Mouse (Mus musculus): ENCODE measurements around the gene Pagr1a.

The Pagr1a gene

DNA sequence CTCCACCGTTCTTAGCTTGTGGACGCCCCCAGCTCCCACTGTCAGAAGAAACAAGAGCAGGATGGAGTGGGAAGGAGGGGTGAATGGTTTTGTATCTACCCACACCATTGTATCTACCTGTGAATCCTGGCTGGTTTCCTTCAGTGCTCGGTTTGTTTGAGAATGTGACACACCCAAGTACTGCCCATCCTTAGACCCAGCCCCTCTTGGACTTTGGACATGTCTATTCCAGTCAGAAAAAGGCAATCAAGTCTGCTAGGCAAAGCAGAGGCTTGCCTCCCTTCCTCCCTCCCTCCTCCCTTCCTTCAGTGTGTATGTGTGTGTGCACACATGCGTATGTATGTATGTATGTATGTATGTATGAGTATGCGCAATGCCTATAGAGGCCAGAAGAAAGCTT is 13.5 kb downstream of the Pagr1a start:
- DNase-seq (ENCODE audit: low spot score in 2 of 2): no peak

DNA sequence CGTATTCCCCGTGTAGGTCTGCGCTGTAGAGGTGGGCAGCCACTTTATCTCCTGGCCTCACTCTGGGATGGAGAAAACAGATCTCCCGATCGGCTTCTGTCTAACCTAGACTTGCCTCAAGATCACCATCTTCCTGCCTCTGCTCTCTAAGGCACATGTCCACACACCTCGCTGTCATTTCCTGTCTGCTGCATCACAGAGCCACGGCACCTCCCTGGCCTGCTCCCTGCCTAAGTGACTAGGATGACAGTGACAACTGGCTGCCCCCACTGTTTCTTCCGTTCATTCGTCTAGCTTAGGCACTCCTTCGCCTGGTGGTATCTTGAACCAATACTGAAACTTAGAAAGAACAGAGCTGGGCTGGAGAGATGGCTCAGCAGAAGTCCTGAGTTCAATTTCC is 17.6 kb downstream of the Pagr1a start:
- DNase-seq (ENCODE audit: low spot score in 2 of 2): no peak

DNA sequence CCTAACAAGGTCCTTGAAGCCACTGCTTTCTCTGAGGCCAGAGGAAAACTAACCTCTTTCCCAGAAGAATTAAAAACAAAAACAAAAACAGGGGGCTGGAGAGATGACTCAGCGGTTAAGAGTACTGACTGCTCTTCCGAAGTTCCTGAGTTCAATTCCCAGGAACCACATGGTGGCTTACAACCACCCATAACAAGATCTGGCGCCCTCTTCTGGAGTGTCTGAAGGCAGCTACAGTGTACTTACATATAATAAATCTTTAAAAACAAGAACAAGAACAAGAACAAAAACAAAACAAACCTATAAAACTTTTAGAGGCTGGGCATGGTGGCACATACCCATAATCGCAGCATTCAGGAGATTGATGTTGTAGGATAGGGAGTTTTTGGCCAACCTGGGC is 20.7 kb downstream of the Pagr1a start:
- no peak for DNase-seq (ENCODE audit: low spot score in 2 of 2)

DNA sequence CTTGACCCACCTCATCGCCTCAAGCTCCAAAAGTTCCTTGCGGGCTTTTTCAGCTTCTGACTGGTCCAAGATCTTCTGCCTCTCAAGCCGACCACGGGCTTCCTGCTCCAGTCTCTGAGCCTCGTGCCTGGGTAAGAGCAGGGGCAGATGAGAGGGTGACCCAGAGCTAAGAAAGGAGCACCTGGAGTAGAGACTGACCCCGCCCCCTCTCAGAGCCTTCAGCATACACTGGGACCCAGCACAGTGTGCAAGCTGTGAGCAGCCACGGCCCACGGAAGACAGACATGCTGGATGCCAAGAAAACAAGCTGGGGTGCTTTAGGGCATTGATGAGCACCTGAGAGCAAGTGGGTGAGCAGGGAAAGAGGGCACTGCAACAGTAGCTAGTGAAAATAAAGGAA is 28.3 kb downstream of the Pagr1a start:
- DNase-seq (ENCODE audit: low spot score in 2 of 2): no peak

DNA sequence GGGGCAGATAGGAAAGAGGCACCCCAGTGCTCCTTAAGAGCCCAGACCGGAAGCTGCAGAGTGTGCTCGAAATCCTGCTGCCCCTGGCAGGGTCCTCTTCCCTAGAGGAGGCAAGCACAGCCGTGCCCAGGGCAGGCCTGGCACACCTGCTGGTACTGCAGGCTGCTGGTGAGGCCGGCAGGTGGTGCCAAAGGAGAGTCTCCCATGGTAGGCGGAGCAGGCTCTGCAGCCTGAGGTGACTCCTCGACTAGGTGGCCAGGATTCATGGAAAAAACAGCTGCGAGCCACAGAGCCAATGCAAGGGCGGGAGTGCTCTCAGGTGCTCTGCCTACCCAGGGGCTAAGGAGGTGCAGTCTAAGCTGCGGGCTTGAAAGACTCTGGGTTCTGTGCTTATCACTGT is 30.8 kb downstream of the Pagr1a start:
- peak in 1 of 2 experiments; percentile 54 for DNase-seq (ENCODE audit: low spot score in 2 of 2)

DNA sequence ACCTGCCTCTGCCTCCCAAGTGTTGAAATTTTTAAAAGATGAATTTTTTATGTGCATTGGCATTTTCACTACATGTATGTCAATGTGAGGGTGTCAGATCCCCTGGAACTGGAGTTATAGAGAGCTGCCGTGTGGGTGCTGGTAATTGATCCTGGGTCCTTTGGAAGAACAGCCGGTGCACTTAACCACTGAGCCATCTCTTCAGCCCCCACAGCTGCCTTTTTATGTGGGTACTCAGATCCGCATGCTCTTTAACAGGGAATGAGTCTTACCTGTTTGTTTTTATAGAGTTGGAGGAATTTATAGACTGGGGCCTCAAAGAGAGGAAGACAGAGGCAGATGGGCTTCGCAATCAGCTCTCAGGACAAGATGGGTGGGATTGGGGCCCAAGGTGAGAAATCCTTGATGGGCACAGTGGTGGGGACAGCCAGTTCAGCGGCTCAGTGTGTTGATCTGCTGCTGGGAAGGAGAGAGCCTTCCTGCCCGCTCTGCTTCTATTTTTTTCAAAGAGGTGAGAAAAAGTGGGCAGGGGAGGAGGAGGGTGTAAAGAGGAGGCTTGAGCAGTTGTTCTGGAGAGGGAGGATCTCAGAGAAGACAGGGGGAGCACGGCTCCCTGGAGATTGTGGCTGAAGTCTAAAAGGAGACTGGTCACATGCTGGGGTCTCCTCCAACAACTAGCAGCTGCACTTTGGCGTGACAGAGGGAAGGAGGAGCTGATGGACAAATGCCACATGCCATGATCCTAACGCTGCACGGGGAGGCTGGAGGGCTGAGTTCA is 32.3 kb downstream of the Pagr1a start:
- peak; percentile 55 to 58 for DNase-seq (ENCODE audit: low spot score in 2 of 2)

DNA sequence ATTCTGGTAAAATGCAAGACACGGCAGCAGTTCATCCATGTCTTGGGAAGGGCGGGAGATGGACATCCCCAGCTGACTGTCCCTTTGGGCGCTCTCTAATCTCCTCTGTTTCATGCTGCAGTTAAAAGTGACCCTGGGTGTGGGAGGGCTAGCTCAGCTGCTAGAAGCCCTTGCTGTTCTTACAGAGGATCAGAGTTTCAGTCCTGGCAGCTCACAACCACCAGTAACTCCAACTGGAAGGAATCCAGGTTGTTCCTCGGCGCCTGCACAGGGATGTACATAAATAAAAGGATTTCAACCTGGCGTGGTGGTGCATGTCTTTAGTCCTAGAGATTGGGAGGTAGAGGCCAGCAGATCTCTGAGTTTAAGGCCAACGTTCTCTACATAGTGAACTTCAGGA is 34.0 kb downstream of the Pagr1a start:
- DNase-seq (ENCODE audit: low spot score in 2 of 2): no peak

DNA sequence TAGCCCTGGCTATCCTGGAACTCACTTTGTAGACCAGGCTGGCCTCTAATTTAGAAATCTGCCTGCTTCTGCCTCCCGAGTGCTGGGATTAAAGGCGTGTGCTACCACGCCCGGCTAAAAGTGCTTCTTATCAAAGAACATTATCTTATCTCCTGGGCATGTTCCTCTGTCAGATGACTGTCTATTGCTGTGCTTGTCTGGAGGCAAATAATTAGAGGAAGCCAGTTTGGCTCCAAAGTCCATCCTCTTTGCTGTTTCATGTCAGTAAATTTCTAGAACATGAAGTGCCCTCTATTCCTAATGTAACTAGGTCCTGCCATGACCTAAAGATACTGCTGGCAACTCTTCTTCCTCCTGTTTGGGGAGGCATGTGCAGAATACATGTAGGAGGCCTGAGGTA is 35.1 kb downstream of the Pagr1a start:
- DNase-seq (ENCODE audit: low spot score in 2 of 2): no peak

DNA sequence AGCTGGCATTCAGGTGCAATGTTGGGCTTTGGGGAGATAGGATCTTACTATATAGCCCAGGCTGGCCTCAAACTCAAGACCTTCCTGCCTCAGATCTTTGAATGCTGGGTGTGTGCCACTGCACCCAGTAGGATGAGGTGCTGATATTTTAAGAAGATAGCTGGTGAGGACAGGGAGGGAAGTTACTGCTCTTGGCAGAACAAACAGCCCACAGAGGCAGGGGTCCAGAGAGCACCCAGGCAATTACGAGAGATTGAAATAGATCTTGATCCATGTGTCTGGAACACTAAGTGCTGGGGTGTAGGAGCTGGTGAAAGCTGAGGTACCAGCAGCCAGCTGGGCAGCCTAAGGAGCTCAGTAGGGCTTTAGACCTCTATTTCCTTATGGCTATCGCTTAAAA is 35.6 kb downstream of the Pagr1a start:
- no peak for DNase-seq (ENCODE audit: low spot score in 2 of 2)

DNA sequence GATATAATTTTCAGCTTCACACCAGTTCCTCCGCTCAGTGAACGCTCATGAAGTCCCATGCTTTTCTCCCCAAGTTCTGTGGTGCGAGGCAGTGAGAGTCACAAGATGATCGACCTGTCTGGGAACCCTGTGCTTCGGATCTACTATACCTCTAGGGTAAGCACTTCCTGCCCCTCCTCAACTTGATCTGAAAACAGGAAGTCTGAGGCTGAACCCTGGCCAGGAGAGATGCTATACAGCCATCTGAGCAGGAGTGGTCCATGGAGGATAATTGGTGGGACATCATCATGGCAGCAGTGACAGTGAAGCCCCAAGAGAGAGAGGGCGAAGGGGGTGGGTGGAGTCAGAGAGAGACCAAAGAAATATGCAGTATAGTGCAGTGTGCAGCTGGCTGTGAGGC is 38.3 kb downstream of the Pagr1a start:
- DNase-seq (ENCODE audit: low spot score in 2 of 2): no peak

DNA sequence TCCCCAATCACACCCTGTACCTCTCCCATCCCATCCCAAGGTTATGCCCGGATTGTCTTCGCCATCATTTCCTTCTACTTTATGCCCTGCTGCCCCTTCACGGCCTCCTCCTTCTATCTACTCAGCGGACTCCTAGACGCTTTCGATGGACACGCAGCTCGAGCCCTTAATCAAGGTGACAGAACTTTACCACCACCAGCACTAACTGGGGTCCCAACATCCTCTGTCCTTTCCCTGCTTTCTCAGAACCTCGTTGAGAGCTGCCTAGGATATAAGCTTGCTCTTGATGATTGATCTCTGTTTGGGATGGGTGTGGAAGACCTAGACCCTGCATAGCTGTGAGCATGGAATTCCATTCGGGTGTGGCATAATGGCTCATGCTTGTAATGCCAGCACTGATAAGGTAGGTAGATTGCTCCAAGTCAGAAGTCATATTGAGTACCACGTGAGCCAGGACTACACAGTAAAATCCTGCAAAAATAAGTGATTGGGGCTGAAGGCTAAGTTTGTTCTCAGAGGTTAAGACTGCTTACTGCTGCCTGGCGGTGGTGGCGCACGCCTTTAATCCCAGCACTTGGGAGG is 40.2 kb downstream of the Pagr1a start:
- no peak for DNase-seq (ENCODE audit: low spot score in 2 of 2)

DNA sequence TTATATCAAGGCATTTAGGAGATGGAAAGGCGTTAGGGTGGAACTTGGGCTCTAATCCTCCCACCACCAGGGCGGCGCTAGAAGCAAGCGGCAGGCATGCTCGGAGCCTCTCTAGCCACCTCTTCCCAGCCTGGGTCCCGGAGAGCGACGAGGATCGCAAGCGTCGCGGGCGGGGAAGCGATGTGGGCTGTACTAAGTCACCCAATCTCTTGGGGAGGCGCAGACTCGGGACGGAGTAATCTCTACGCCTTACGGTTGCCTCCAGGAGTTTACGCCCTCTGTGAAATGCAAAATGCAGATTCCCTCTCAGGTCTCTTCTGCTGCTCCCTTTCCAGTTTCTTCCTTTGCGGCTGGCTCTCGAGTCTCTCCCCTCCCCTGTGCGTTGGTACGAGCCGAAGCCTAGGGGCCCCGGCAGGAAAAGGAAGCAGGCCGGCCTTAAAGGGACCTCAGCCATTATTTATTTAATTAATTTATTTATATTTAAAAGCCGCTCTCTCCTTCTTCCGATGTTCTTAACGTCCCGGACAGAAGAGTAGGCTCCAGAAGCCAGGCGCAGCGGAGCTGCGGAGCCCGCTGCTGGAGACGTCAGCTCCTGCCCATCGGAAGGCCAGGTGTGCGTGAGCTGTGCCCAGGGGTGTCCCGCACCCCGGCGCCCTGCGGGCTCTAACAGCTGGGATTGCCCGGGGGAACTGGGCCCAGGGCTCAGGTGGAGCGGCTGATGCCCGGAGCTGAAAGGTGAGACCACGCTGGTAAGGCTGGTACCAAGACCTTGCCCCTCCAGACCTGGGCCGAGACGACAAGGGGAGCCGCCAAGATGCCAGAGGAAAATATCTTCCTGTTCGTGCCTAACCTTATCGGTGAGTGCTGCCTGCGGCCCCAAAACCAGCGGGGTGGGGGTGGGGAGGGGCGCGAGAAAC is 40.9 kb downstream of the Pagr1a start, which contains the start of gene Cdiptos:
TSS of gene Cdiptos (minus strand) at position 149 of the 917 bp plus-strand sequence.
- peak; percentile 86 to 96 for DNase-seq (ENCODE audit: low spot score in 2 of 2)

DNA sequence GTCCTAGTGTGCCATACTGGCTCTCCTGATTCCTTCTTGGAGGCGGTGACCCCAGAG is 41.4 kb downstream of the Pagr1a start, which contains the start of gene Cdipt:
TSS of gene Cdipt (plus strand) at position 22 of the 57 bp plus-strand sequence.
- no peak for DNase-seq (ENCODE audit: low spot score in 2 of 2)

DNA sequence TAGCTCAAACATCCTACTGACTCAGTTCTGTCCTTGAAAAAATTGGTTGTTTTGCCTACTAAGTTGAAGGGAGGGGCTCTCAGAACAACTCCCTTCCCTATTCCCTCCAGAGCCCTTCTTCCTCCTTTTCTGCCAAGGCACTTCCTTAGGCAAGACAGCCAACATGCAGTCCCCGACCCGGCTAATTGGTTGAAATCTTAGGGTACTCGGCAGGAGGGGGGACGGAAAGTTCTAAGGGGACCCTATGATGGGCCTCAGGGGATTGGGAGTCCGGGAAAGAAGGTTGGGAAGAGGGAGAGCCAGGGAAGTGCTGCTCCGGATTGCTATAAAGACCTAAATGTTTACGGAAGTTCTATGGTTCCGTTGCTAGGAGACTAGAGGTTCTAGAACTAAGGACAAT is 41.7 kb downstream of the Pagr1a start:
- DNase-seq (ENCODE audit: low spot score in 2 of 2): no peak

DNA sequence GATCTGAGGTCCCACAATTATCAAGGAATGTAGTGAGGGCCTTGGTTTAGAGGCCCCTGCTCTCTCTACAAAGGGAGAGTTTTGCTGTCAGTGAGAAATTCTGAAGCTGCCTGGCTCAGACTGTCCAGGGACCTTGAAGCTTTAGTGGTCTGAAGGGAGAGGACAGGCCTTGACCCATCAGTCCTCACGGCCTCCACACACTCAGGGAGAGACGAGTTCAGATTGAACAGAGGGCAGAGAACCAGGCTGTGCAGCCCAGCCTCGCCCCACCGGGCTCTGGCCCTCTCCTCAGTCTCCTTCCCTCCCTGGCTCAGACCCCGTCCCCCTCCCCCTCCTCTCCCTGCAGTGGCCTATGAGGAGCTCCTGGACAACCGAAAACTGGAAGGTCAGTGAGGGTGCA is 49.8 kb downstream of the Pagr1a start:
- no peak for DNase-seq (ENCODE audit: low spot score in 2 of 2)

DNA sequence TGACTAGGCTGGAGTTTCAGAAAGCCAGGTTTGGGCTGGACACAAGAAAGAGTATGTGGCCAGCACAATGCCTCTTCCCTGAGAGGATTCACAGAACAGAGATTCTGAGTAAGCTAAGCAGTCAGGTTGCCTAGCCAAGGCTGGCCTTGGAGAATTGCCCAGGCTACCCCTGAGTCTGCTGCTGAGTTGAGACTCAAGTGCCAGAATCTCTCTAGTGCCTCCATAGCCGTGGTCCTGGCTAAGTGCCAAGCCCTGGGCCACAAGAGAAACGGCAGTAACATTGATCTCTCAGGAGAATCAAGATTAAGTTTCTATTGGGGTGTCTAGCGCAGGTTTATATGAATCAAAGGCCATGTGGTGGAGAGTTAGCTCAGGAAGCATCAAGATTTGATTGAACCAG is 51.6 kb downstream of the Pagr1a start:
- no peak for DNase-seq (ENCODE audit: low spot score in 2 of 2)

Measured in left cerebral cortex, adult 9 months (tissue).